Mouse (Mus musculus): ENCODE measurements around the gene Kcp.

DNA sequence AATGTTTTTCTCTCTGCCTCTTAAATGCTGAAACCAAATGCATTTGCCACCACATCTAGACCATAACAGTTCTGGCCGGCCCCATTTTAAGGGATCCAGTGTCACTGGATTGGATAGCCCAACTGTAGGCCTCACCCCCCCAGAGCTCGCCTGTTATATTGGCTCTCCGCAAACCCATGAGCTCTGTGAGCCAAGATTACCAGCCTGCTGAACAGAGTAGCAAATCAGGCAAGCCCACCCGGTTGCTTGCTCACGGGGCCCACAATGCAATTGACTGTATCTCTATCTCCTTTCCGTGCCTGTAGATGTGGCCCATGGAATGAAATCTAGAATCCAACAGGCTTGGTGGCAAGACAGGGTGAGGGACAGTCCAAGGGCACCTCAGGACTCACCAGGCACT, 6.9 kb downstream of the Kcp start:
- TF ChIP-seq CTCF (IDR thresholded peaks at IDR 0.05; ENCODE audit: low read depth) (no peak), EP300 (optimal IDR thresholded peaks at IDR 0.05) (no peak)
